Comparison of ENCODE assay signal across 32 mouse cellular contexts in genomic region chr16:50588191-50588590, GRCm38 (mm10). TPM values are rescaled to one million over a fixed set of nuclear protein-coding genes. Genes with fewer than 3 reads are reported as not detected.
DNase-seq lines count a peak whose midpoint lies in the region; ATAC-seq and TF ChIP-seq lines count a peak whose summit lies in the region.
"Had no signal": no experiment of that assay in that cellular context is flagged by ENCODE, and none has a peak within 500 bp of the region (broad histone marks: within the 10 kb centered on the region; RNA-seq: fewer than 3 reads in every experiment).

No protein-coding gene starts in this region.

- peak overlapping the region; percentile 60; the same call in 1 of the 2 replicates for H3K4me3 ChIP-seq in testis, adult 2 months (ENCODE audit: control insufficient read depth, low read depth, low read length)
- H3K4me3 ChIP-seq in MEL (ENCODE audit: control insufficient read depth in 1 of 2, insufficient read depth in 1 of 2, low read depth in 2 of 2, low read length in 2 of 2), result no peak overlapping the region
- H3K4me3 ChIP-seq in intestine, embryonic 15.5 days (replicated peaks), result no peak overlapping the region
- H3K4me3 ChIP-seq: embryonic facial prominence, embryonic 12.5 days; limb, embryonic 10.5 days; midbrain, embryonic 12.5 days had no signal

- no peaks in the 10 kb centered on the region for H3K79me2 ChIP-seq in MEL (ENCODE audit: control insufficient read depth, insufficient read depth, low read length, poor library complexity)

- DNase-seq in testis, postnatal 14 days (ENCODE audit: low spot score), result no peak
- DNase-seq in MEL (ENCODE audit: low read depth, low spot score), result no peak
- no peak for DNase-seq in left cerebral cortex, adult 9 months (ENCODE audit: low spot score in 2 of 2)
- no peak for DNase-seq in layer of hippocampus, adult 9-10 months (ENCODE audit: low spot score)
- DNase-seq: adrenal gland, adult 8-10 months; cerebellum, postnatal 14 days; kidney, postnatal 36 days; layer of hippocampus, adult 9-11 months; liver had no signal

- no peaks in the 10 kb centered on the region for H3K36me3 ChIP-seq in testis, adult 2 months (ENCODE audit: control insufficient read depth, insufficient read depth, low read length)
- no peaks in the 10 kb centered on the region for H3K36me3 ChIP-seq in MEL (ENCODE audit: control insufficient read depth in 1 of 2, insufficient read depth in 2 of 2, low read length in 2 of 2)
- no peaks in the 10 kb centered on the region for H3K36me3 ChIP-seq in intestine, embryonic 15.5 days
- H3K36me3 ChIP-seq: embryonic facial prominence, embryonic 12.5 days; G1E; limb, embryonic 10.5 days; midbrain, embryonic 12.5 days had no signal

- no peak overlapping the region for H3K4me2 ChIP-seq in intestine, embryonic 15.5 days (replicated peaks)
- H3K4me2 ChIP-seq: embryonic facial prominence, embryonic 12.5 days; heart, embryonic 11.5 days; midbrain, embryonic 12.5 days had no signal

- no peak for TF ChIP-seq RAD21 in MEL (IDR thresholded peaks at IDR 0.05; ENCODE audit: low read depth, low read length)

- no peak for TF ChIP-seq CTCF in testis, adult 2 months (IDR thresholded peaks at IDR 0.05; ENCODE audit: control insufficient read depth, insufficient read depth, insufficient replicate concordance, low read depth, low read length)
- TF ChIP-seq CTCF in MEL (IDR thresholded peaks at IDR 0.05 in 2 of 3, conservative IDR thresholded peaks at IDR 0.05 in 1 of 3; ENCODE audit: control insufficient read depth in 1 of 3, insufficient read depth in 1 of 3, low read depth in 2 of 3, low read length in 3 of 3, poor library complexity in 1 of 3, severe bottlenecking in 1 of 3), result no peak

- peak in 1 of 2 experiments; percentile 21; a peak in 1 of 4 replicates for TF ChIP-seq EP300 in MEL (IDR thresholded peaks at IDR 0.05; ENCODE audit: low read depth in 1 of 2, low read length in 2 of 2)

- H3K9me3 ChIP-seq in MEL (replicated peaks; ENCODE audit: insufficient read depth, low read length), result no peaks in the 10 kb centered on the region
- H3K9me3 ChIP-seq in intestine, embryonic 15.5 days, result no peaks in the 10 kb centered on the region
- H3K9me3 ChIP-seq: embryonic facial prominence, embryonic 12.5 days; G1E; limb, embryonic 10.5 days; midbrain, embryonic 12.5 days had no signal

- no peaks in the 10 kb centered on the region for H3K27me3 ChIP-seq in testis, adult 2 months (ENCODE audit: control insufficient read depth, insufficient read depth, low read length)
- H3K27me3 ChIP-seq in MEL (ENCODE audit: control insufficient read depth in 1 of 2, insufficient read depth in 2 of 2, low read length in 2 of 2), result no peaks in the 10 kb centered on the region
- H3K27me3 ChIP-seq in intestine, embryonic 15.5 days (replicated peaks), result no peaks in the 10 kb centered on the region
- H3K27me3 ChIP-seq: embryonic facial prominence, embryonic 12.5 days had no signal

- no peak overlapping the region for H3K9ac ChIP-seq in MEL (ENCODE audit: control insufficient read depth, low read depth, low read length, poor library complexity, severe bottlenecking)
- H3K9ac ChIP-seq in intestine, embryonic 15.5 days, result no peak overlapping the region
- H3K9ac ChIP-seq: embryonic facial prominence, embryonic 12.5 days; midbrain, embryonic 12.5 days had no signal

- peak; percentile 75 to 81 for ATAC-seq in hematopoietic stem cell, adult 5-6 weeks (replicated peaks in 1 of 2; ENCODE audit: insufficient read depth in 1 of 2, low FRiP score in 2 of 2, low TSS enrichment in 1 of 2, low read depth in 1 of 2, poor library complexity in 2 of 2, severe bottlenecking in 2 of 2)
- no peak for ATAC-seq in intestine, embryonic 15.5 days
- ATAC-seq: activated CD4-positive, CD25-positive, alpha-beta regulatory T cell, adult 4 months; hindbrain, postnatal 0 days; intestine, postnatal 0 days had no signal

- no peaks in the 10 kb centered on the region for H3K4me1 ChIP-seq in testis, adult 2 months (ENCODE audit: control insufficient read depth, insufficient read depth, low read length)
- no peaks in the 10 kb centered on the region; a peak in 1 of 4 replicates for H3K4me1 ChIP-seq in MEL (ENCODE audit: control insufficient read depth in 1 of 2, insufficient read depth in 2 of 2, low read length in 2 of 2)
- H3K4me1 ChIP-seq in intestine, embryonic 15.5 days (replicated peaks), result no peaks in the 10 kb centered on the region
- H3K4me1 ChIP-seq: embryonic facial prominence, embryonic 12.5 days; limb, embryonic 10.5 days; midbrain, embryonic 12.5 days had no signal

- 61% methylated on average over 1 of the region's 1 CpGs for WGBS in intestine, embryonic 15.5 days

- H3K27ac ChIP-seq in testis, adult 2 months (ENCODE audit: control insufficient read depth, insufficient read depth, low read depth, low read length), result no peak overlapping the region
- H3K27ac ChIP-seq in MEL (ENCODE audit: control insufficient read depth, low read depth, low read length), result no peak overlapping the region
- H3K27ac ChIP-seq in intestine, embryonic 15.5 days, result no peak overlapping the region
- H3K27ac ChIP-seq: embryonic facial prominence, embryonic 12.5 days; hindbrain, postnatal 0 days; limb, embryonic 10.5 days; midbrain, embryonic 12.5 days; stomach, postnatal 0 days had no signal

- no peak for TF ChIP-seq POLR2A in testis, adult 2 months (IDR thresholded peaks at IDR 0.05; ENCODE audit: control insufficient read depth, low read depth, low read length)
- TF ChIP-seq POLR2A in MEL (IDR thresholded peaks at IDR 0.05; ENCODE audit: control insufficient read depth in 1 of 2, insufficient read depth in 1 of 2, low read depth in 1 of 2, low read length in 2 of 2, poor library complexity in 1 of 2), result no peak

TF ChIP-seq in MEL, 35 proteins besides CTCF, POLR2A, EP300 and RAD21:
- 0 out of 2 replicates have a peak, but pooled peaks have one; percentile 18 for TF ChIP-seq MYC (IDR thresholded peaks at IDR 0.05; ENCODE audit: low read depth, low read length)
- TF ChIP-seq SMC3 (IDR thresholded peaks at IDR 0.05; ENCODE audit: low read depth, low read length), result no peak

RNA-seq across cellular contexts. Expression of gene Ccdc54, which starts 2.8 kb away (rescaled TPM):
- polyA plus RNA-seq in testis, adult 2 months (2012; rRNA removed), result 173 and 218 TPM in 2 replicates
- total RNA-seq in MEL (2012; rRNA removed), result not detected in 2 replicates
- under 1 TPM in 1 of 2 experiments, not detected in 1; 0.06 TPM for polyA plus RNA-seq in MEL (2012; ENCODE audit: insufficient read depth in 1 of 2, insufficient read length in 2 of 2, low read depth in 1 of 2, low replicate concordance in 2 of 2, missing spikeins in 1 of 2)
- total RNA-seq in hematopoietic stem cell, adult 5-6 weeks (2017), result not detected in 2 replicates
- polyA plus RNA-seq in intestine, embryonic 15.5 days (2015; fragmentation: Nextera tagmentation; extraction: Ambion mirVana), result not detected in 2 replicates
- total RNA-seq: adrenal gland, adult 8-10 months; gastrocnemius, adult 8-10 months; hindbrain, postnatal 0 days; left cerebral cortex, adult 8-10 months; neutrophil, adult 5-6 weeks had no signal
- polyA plus RNA-seq: activated CD4-positive, CD25-positive, alpha-beta regulatory T cell, adult 4 months; embryonic facial prominence, embryonic 12.5 days; forebrain, embryonic 11.5 days; frontal cortex, adult 2 months; G1E; heart, embryonic 11.5 days; heart, postnatal 0 days; hindbrain, embryonic 11.5 days; hindbrain, postnatal 0 days; intestine, postnatal 0 days; kidney, embryonic 14.5 days; limb, embryonic 10.5 days; liver, embryonic 16.5 days; midbrain, embryonic 12.5 days; small intestine, adult 2 months; stomach, postnatal 0 days; urinary bladder, adult 2 months had no signal

Comparison
In these comparisons a context has a peak if more than half of its experiments do, and no peak if none do; other contexts are left out.
1. RNA of gene Ccdc54, which starts 2.8 kb away (polyA plus RNA-seq): 173 to 218 TPM in testis, adult 2 months; 0.06 TPM in MEL and not detected in intestine, embryonic 15.5 days; every median in the first group is over 100 times any median in the second.